Mouse (Mus musculus) liver, postnatal 0 days (tissue): ENCODE results near the gene Sox5.

Source experiments
- CTCF ChIP-seq: sonication (generic); IDR thresholded peaks from 2 replicates; pipeline ENCODE4 v1.5.1; 2016; ENCODE audit warnings: antibody characterized with exemption, low read depth
- EP300 ChIP-seq: IDR thresholded peaks from 2 replicates; pipeline ENCODE4 v1.6.1; 2016; ENCODE audit warnings: antibody characterized with exemption, low read depth, mild to moderate bottlenecking

- TF ChIP-seq EP300, result no peak
- no peak for TF ChIP-seq CTCF
Measured at GRCm38 (mm10) chr6:144278505-144279053, 503.2 kb downstream of the Sox5 start.
